Mouse (Mus musculus) stomach, embryonic 15.5 days (tissue): ENCODE measurements at regions not wholly inside any gene's neighbourhood (a gene's known extent, or its start where the extent isn't known, plus 50 kb on each side); places are given as distances from the start of the nearest gene placed in this dataset.
"Not testable (repeated sequence)": the region's sequence is repeated elsewhere in the genome, so short reads cannot be mapped to it uniquely, and the experiment has no call there.

Source experiments
- ATAC-seq: fragments of 200-750 bp; cut with Nextera tagmentation; 2 replicates; pipeline ENCODE4 v1.8.0; 2017; ENCODE audit warnings: low read depth, moderate number of reproducible peaks, moderate TSS enrichment; ENCODE audit not compliant: insufficient read depth, low FRiP score
- H3K27ac ChIP-seq: fragments of 300-500 bp; sonication (generic); 2 replicates; pipeline ENCODE4 v1.5.1; 2015; ENCODE audit warnings: mild to moderate bottlenecking, inconsistent platforms
- H3K27me3 ChIP-seq: fragments of 300-500 bp; sonication (generic); replicated peaks from 2 replicates; pipeline ENCODE4 v1.6.1; 2015; ENCODE audit warnings: inconsistent platforms
- H3K36me3 ChIP-seq: fragments of 300-500 bp; sonication (generic); 2 replicates; pipeline ENCODE4 v1.6.1; 2015; ENCODE audit warnings: inconsistent platforms
- H3K4me1 ChIP-seq: fragments of 300-500 bp; sonication (generic); 2 replicates; pipeline ENCODE4 v1.6.1; 2015; ENCODE audit warnings: inconsistent platforms
- H3K4me2 ChIP-seq: fragments of 300-500 bp; sonication (generic); 2 replicates; pipeline ENCODE4 v1.6.1; 2015; ENCODE audit warnings: mild to moderate bottlenecking, inconsistent platforms
- H3K4me3 ChIP-seq: fragments of 300-500 bp; sonication (generic); replicated peaks from 2 replicates; pipeline ENCODE4 v1.5.1; 2015; ENCODE audit warnings: inconsistent platforms
- H3K9ac ChIP-seq: fragments of 300-500 bp; sonication (generic); 2 replicates; pipeline ENCODE4 v1.6.1; 2015; ENCODE audit warnings: inconsistent platforms
- H3K9me3 ChIP-seq: fragments of 300-500 bp; sonication (generic); 2 replicates; pipeline ENCODE4 v1.6.1; 2016; ENCODE audit warnings: inconsistent platforms
- WGBS: fragments of 180-500 bp; shearing (Covaris S2); methylation state at CpG from one replicate; pipeline ENCODE4 v1.1.7; 2015; 5-methylcytosine and 5-hydroxymethylcytosine counted together

DNA sequence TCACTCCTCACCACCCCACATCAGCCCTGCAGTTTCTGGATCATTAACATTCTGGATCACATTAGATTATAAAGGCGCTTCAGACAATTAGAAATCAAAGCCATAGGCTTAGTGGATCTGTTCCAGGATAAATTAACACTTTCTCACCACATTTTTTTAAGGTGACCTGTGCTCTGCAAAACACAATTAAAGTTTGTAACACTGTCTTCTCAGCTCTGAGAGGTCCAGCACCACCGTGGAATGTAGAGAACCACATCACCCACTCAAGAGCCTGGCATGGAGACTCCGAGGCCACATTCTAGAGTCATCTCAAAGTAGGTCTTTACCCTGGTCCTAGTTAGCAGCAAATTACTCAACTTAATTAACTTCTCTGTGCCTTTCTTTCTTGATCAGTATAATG, 58.4 kb upstream of the Galnt18 start:
- 85% methylated on average over 3 of the region's 3 CpGs for WGBS
- H3K4me3 ChIP-seq: no peak overlapping the region
- no peak overlapping the region for H3K9ac ChIP-seq
- H3K9me3 ChIP-seq: no peaks in the 10 kb centered on the region
- H3K4me1 ChIP-seq: no peaks in the 10 kb centered on the region
- no peaks in the 10 kb centered on the region for H3K27me3 ChIP-seq
- no peak overlapping the region for H3K27ac ChIP-seq
- H3K36me3 ChIP-seq: no peaks in the 10 kb centered on the region
- ATAC-seq: no peak
- H3K4me2 ChIP-seq: no peak overlapping the region

DNA sequence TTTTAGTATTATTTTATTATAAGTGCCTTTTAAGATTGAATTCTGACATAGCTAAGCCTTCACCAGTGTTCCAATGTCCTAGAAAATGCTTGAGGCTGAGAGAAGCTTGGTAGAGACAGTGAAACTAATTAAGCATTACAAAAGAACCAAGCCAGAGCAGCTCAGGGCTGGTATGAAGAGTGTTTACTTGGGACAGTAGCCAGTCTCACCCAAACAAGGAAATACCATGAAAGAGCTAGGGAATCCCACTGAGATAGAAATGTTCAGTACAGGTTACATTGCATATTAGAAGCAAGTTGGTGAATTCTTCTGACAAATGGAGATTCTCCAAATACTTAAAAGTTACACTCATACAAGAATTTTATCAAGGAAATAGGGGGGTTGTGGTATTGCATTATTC, 54.6 kb upstream of the Galnt18 start:
- H3K4me3 ChIP-seq, ATAC-seq, H3K9ac ChIP-seq, H3K4me1 ChIP-seq, H3K36me3 ChIP-seq, H3K27me3 ChIP-seq, H3K4me2 ChIP-seq, H3K9me3 ChIP-seq, H3K27ac ChIP-seq: not testable (repeated sequence)

DNA sequence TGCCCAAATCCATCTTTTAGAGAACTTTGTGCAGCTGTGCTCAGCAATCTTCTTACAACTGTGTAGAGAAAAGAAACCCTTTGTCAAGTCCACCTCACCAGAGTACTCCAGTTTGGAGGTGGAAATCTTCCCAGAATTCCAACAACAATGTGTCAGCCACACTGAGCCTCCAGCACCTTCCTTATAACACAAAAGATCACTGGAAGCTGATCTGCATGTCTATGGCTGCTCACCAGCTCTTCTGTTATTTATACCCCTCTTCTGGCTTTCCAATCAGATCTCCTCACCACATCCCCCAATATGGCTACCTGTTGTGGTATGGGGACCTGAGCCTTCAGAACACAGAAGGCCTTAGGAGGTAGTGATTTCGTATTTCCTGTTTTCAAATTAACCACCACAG, 50.2 kb upstream of the Galnt18 start:
- H3K36me3 ChIP-seq: no peaks in the 10 kb centered on the region
- H3K4me3 ChIP-seq: no peak overlapping the region
- no peaks in the 10 kb centered on the region for H3K9me3 ChIP-seq
- no peak for ATAC-seq
- no peaks in the 10 kb centered on the region for H3K4me1 ChIP-seq
- H3K27ac ChIP-seq: no peak overlapping the region
- H3K27me3 ChIP-seq: no peaks in the 10 kb centered on the region
- no peak overlapping the region for H3K9ac ChIP-seq
- no peak overlapping the region for H3K4me2 ChIP-seq
- 76% methylated on average over 1 of the region's 1 CpGs for WGBS
